9 mouse cellular contexts compared by ENCODE assay signal in genomic region chr11:5033136-5033535, GRCm38 (mm10). TPM values are rescaled to one million over a fixed set of nuclear protein-coding genes. Genes with fewer than 3 reads are reported as not detected.
A peak's percentile ranks its signal among the peaks of the same experiment; 100 is the strongest.
DNase-seq lines count a peak whose midpoint lies in the region; ATAC-seq and TF ChIP-seq lines count a peak whose summit lies in the region.
"Had no signal": no experiment of that assay in that cellular context is flagged by ENCODE, and none has a peak within 500 bp of the region (broad histone marks: within the 10 kb centered on the region; RNA-seq: fewer than 3 reads in every experiment).

No protein-coding gene starts in this region.

- H3K27me3 ChIP-seq in heart, postnatal 0 days (ENCODE audit: control insufficient read depth, insufficient read depth, low read length), result no peaks in the 10 kb centered on the region
- H3K27me3 ChIP-seq in forebrain, postnatal 0 days (ENCODE audit: insufficient read depth, low read length), result no peaks in the 10 kb centered on the region
- no peaks in the 10 kb centered on the region for H3K27me3 ChIP-seq in midbrain, embryonic 10.5 days (ENCODE audit: low read depth, poor library complexity, severe bottlenecking)
- H3K27me3 ChIP-seq in forebrain, embryonic 13.5 days, result no peaks in the 10 kb centered on the region

- no peak for TF ChIP-seq EP300 in heart, postnatal 0 days (IDR thresholded peaks at IDR 0.05; ENCODE audit: low read depth)

- peaks cover 70% of the 10 kb centered on the region for H3K36me3 ChIP-seq in heart, postnatal 0 days (replicated peaks; ENCODE audit: control insufficient read depth, insufficient read depth, low read length)
- peaks cover 92% of the 10 kb centered on the region for H3K36me3 ChIP-seq in forebrain, postnatal 0 days (ENCODE audit: insufficient read depth)
- peaks cover 100% of the 10 kb centered on the region for H3K36me3 ChIP-seq in midbrain, embryonic 10.5 days
- peaks cover 98% of the 10 kb centered on the region for H3K36me3 ChIP-seq in forebrain, embryonic 13.5 days (ENCODE audit: poor library complexity, severe bottlenecking)

- no peaks in the 10 kb centered on the region for H3K9me3 ChIP-seq in heart, postnatal 0 days (replicated peaks; ENCODE audit: control insufficient read depth, low read length)
- H3K9me3 ChIP-seq in forebrain, postnatal 0 days (ENCODE audit: low read length), result no peaks in the 10 kb centered on the region
- no peaks in the 10 kb centered on the region for H3K9me3 ChIP-seq in midbrain, embryonic 10.5 days (replicated peaks)
- no peaks in the 10 kb centered on the region for H3K9me3 ChIP-seq in forebrain, embryonic 13.5 days (replicated peaks)
- H3K9me3 ChIP-seq: forebrain, embryonic 10.5 days had no signal

- H3K4me2 ChIP-seq in heart, postnatal 0 days (ENCODE audit: low read depth, low read length), result no peak overlapping the region
- no peak overlapping the region for H3K4me2 ChIP-seq in forebrain, postnatal 0 days (ENCODE audit: low read depth)
- no peak overlapping the region for H3K4me2 ChIP-seq in forebrain, embryonic 13.5 days

- no peak overlapping the region for H3K9ac ChIP-seq in heart, postnatal 0 days (replicated peaks; ENCODE audit: low read depth, low read length)
- H3K9ac ChIP-seq in forebrain, postnatal 0 days, result no peak overlapping the region
- no peak overlapping the region for H3K9ac ChIP-seq in forebrain, embryonic 13.5 days

- 35% methylated on average over 3 of the region's 3 CpGs for WGBS in heart, postnatal 0 days
- WGBS in forebrain, postnatal 0 days, result 78% methylated on average over 3 of the region's 3 CpGs
- WGBS in midbrain, embryonic 10.5 days, result 95% methylated on average over 3 of the region's 3 CpGs
- 80% methylated on average over 3 of the region's 3 CpGs for WGBS in forebrain, embryonic 13.5 days

- no peak overlapping the region; the same call in 1 of the 2 replicates for H3K27ac ChIP-seq in heart, postnatal 0 days (ENCODE audit: low read depth)
- no peak overlapping the region for H3K27ac ChIP-seq in forebrain, postnatal 0 days (ENCODE audit: low read depth, low read length)
- no peak overlapping the region for H3K27ac ChIP-seq in midbrain, embryonic 10.5 days (replicated peaks)
- H3K27ac ChIP-seq in forebrain, embryonic 13.5 days, result no peak overlapping the region
- H3K27ac ChIP-seq: forebrain, embryonic 10.5 days had no signal

- ATAC-seq in heart, postnatal 0 days (ENCODE audit: insufficient read depth, low read depth), result peak; percentile 81
- no peak for ATAC-seq in forebrain, postnatal 0 days
- no peak for ATAC-seq in forebrain, embryonic 13.5 days
- ATAC-seq: lung, postnatal 0 days had no signal

- peak; percentile 69 for DNase-seq in ovary, adult 18-20 months (ENCODE audit: low spot score)
- DNase-seq in ovary, postnatal 10 days (ENCODE audit: low spot score), result no peak
- peak; percentile 57 for DNase-seq in cerebellum, adult 8-10 months
- DNase-seq in heart, postnatal 0 days (ENCODE audit: low spot score), result peak; percentile 35
- no peak for DNase-seq in forebrain, postnatal 0 days
- DNase-seq in midbrain, embryonic 10.5 days (ENCODE audit: low spot score), result no peak

- H3K4me1 ChIP-seq in heart, postnatal 0 days (ENCODE audit: control insufficient read depth, insufficient read depth), result peaks cover 13% of the 10 kb centered on the region
- H3K4me1 ChIP-seq in forebrain, postnatal 0 days (ENCODE audit: insufficient read depth), result no peaks in the 10 kb centered on the region
- H3K4me1 ChIP-seq in midbrain, embryonic 10.5 days, result no peaks in the 10 kb centered on the region
- no peaks in the 10 kb centered on the region for H3K4me1 ChIP-seq in forebrain, embryonic 13.5 days
- H3K4me1 ChIP-seq: forebrain, embryonic 10.5 days had no signal

- H3K4me3 ChIP-seq in heart, postnatal 0 days (ENCODE audit: low read depth, low read length), result no peak overlapping the region
- no peak overlapping the region for H3K4me3 ChIP-seq in forebrain, postnatal 0 days (ENCODE audit: low read depth, low read length)
- no peak overlapping the region for H3K4me3 ChIP-seq in midbrain, embryonic 10.5 days
- H3K4me3 ChIP-seq in forebrain, embryonic 13.5 days, result no peak overlapping the region
- H3K4me3 ChIP-seq: forebrain, embryonic 10.5 days had no signal

- TF ChIP-seq CTCF in heart, postnatal 0 days (IDR thresholded peaks at IDR 0.05; ENCODE audit: low read depth), result no peak
- no peak for TF ChIP-seq CTCF in forebrain, postnatal 0 days (IDR thresholded peaks at IDR 0.05; ENCODE audit: low read depth)

RNA-seq across cellular contexts. Expression of gene Rasl10a, which starts 24.8 kb away (rescaled TPM):
- 2.7 TPM in 1 of 2 replicates, not detected in the other for total RNA-seq in heart, postnatal 0 days (2014; rRNA removed; ENCODE audit: low replicate concordance)
- polyA plus RNA-seq in heart, postnatal 0 days (2015; fragmentation: Nextera tagmentation; extraction: Ambion mirVana), result 0.85 and 1.1 TPM in 2 replicates
- 2.3 and 6.8 TPM in 2 replicates for total RNA-seq in forebrain, postnatal 0 days (2014; rRNA removed)
- 4.5 and 5.3 TPM in 2 replicates for polyA plus RNA-seq in forebrain, postnatal 0 days (2015; fragmentation: Nextera tagmentation; extraction: Ambion mirVana)
- 0.44 and 1.2 TPM in 2 replicates for polyA plus RNA-seq in midbrain, embryonic 10.5 days (2016; fragmentation: Nextera tagmentation; extraction: Ambion mirVana)
- 0.43 TPM in 1 of 2 replicates, not detected in the other for polyA plus RNA-seq in forebrain, embryonic 13.5 days (2015; fragmentation: Nextera tagmentation; extraction: Ambion mirVana)

RNA-seq across cellular contexts. Expression of gene Gas2l1, which starts 32.0 kb away (rescaled TPM):
- 21.9 and 28.5 TPM in 2 replicates for total RNA-seq in heart, postnatal 0 days (2014; rRNA removed; ENCODE audit: low replicate concordance)
- polyA plus RNA-seq in heart, postnatal 0 days (2015; fragmentation: Nextera tagmentation; extraction: Ambion mirVana), result 11.5 and 12.0 TPM in 2 replicates
- total RNA-seq in forebrain, postnatal 0 days (2014; rRNA removed), result 25.9 and 30.7 TPM in 2 replicates
- polyA plus RNA-seq in forebrain, postnatal 0 days (2015; fragmentation: Nextera tagmentation; extraction: Ambion mirVana), result 18.7 and 23.3 TPM in 2 replicates
- 22.0 and 23.6 TPM in 2 replicates for polyA plus RNA-seq in midbrain, embryonic 10.5 days (2016; fragmentation: Nextera tagmentation; extraction: Ambion mirVana)
- 13.2 and 15.2 TPM in 2 replicates for polyA plus RNA-seq in forebrain, embryonic 13.5 days (2015; fragmentation: Nextera tagmentation; extraction: Ambion mirVana)

RNA-seq across cellular contexts. Expression of gene Ap1b1, which starts 46.5 kb away (rescaled TPM):
- 39.0 and 56.7 TPM in 2 replicates for total RNA-seq in heart, postnatal 0 days (2014; rRNA removed; ENCODE audit: low replicate concordance)
- 27.4 and 29.6 TPM in 2 replicates for polyA plus RNA-seq in heart, postnatal 0 days (2015; fragmentation: Nextera tagmentation; extraction: Ambion mirVana)
- total RNA-seq in forebrain, postnatal 0 days (2014; rRNA removed), result 84.7 and 95.6 TPM in 2 replicates
- polyA plus RNA-seq in forebrain, postnatal 0 days (2015; fragmentation: Nextera tagmentation; extraction: Ambion mirVana), result 64.8 and 78.8 TPM in 2 replicates
- polyA plus RNA-seq in midbrain, embryonic 10.5 days (2016; fragmentation: Nextera tagmentation; extraction: Ambion mirVana), result 62.2 and 68.4 TPM in 2 replicates
- polyA plus RNA-seq in forebrain, embryonic 13.5 days (2015; fragmentation: Nextera tagmentation; extraction: Ambion mirVana), result 61.7 and 73.0 TPM in 2 replicates

Comparison
In these comparisons a context has a peak if more than half of its experiments do, and no peak if none do; other contexts are left out.
1. DNase-seq: peak in ovary, adult 18-20 months (single experiment), cerebellum, adult 8-10 months (single experiment) and heart, postnatal 0 days (single experiment); none in ovary, postnatal 10 days (single experiment), forebrain, postnatal 0 days (single experiment) and midbrain, embryonic 10.5 days (single experiment).